Mouse (Mus musculus) erythroblast, embryonic 14.5 days (primary cell): ENCODE results near the gene Gm10134. TPM values are rescaled to one million over a fixed set of nuclear protein-coding genes. Genes with fewer than 3 reads are reported as not detected.

ENCODE experiments used
- H3K27me3 ChIP-seq: 2 replicates; pipeline ENCODE4 v1.6.1; 2012; ENCODE audit warnings: inconsistent platforms; ENCODE audit not compliant: control insufficient read depth
- H3K36me3 ChIP-seq: 2 replicates; pipeline ENCODE4 v1.6.1; 2012; ENCODE audit warnings: mild to moderate bottlenecking, inconsistent platforms; ENCODE audit not compliant: control insufficient read depth
- H3K4me1 ChIP-seq: 2 replicates; pipeline ENCODE4 v1.6.1; 2012; ENCODE audit warnings: inconsistent platforms; ENCODE audit not compliant: control insufficient read depth
- H3K4me3 ChIP-seq: replicated peaks from 2 replicates; pipeline ENCODE3; 2012; ENCODE audit warnings: moderate library complexity, mild to moderate bottlenecking, inconsistent platforms
- H3K9me3 ChIP-seq: 2 replicates; pipeline ENCODE4 v1.6.1; 2012; ENCODE audit warnings: low read length, inconsistent platforms, mixed read lengths; ENCODE audit not compliant: control insufficient read depth
- GATA1 ChIP-seq: IDR thresholded peaks from 2 replicates; pipeline ENCODE4 v1.6.1; 2012; ENCODE audit warnings: low read length, inconsistent platforms, mixed read lengths
- TAL1 ChIP-seq: IDR thresholded peaks from 3 replicates; pipeline ENCODE4 v1.6.1; 2012; ENCODE audit warnings: low read length, inconsistent platforms, mixed read lengths
- polyA plus RNA-seq: library from polyadenylated mRNA; stranded (reverse); fragments of >175 nt; gene quantifications from 2 replicates; pipeline ENCODE4 v1.2.3, GENCODE M21; 2012

The Gm10134 gene
- polyA plus RNA-seq, 1 experiment: not detected

GRCm38 (mm10) chr2:28521571-28522151 is 15.8 kb downstream of the Gm10134 start:
- H3K9me3 ChIP-seq: no peaks in the 10 kb centered on the region
- TF ChIP-seq TAL1: no peak
- no peak for TF ChIP-seq GATA1
- H3K4me3 ChIP-seq: no peak overlapping the region
- H3K36me3 ChIP-seq: no peaks in the 10 kb centered on the region
- H3K4me1 ChIP-seq: peaks cover 14% of the 10 kb centered on the region
- H3K27me3 ChIP-seq: no peaks in the 10 kb centered on the region

DNA sequence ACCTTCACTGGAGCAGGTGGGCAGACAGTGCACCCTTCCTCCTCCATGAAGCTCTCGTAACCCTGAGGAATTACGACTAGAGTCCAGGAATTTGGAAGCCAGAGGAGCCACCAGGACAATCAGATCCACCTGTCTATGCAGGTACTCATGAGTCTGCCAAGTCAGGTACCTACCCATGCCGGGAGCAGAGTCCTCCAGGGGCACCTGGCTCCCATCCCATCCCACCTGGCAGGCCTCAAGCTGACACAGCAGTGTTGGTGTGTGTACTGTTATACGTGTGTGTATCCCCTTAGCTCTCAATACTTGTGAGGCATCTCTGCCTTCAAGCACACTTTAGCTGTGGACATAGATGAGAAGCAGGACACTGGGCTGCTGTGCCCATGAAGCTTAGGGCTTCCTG is 16.3 kb downstream of the Gm10134 start:
- TF ChIP-seq GATA1 (no peak), TAL1 (no peak)
- Histone ChIP-seq H3K4me3 (no peak overlapping the region), H3K9me3 (no peaks in the 10 kb centered on the region), H3K36me3 (no peaks in the 10 kb centered on the region), H3K4me1 (peaks cover 14% of the 10 kb centered on the region), H3K27me3 (no peaks in the 10 kb centered on the region)

DNA sequence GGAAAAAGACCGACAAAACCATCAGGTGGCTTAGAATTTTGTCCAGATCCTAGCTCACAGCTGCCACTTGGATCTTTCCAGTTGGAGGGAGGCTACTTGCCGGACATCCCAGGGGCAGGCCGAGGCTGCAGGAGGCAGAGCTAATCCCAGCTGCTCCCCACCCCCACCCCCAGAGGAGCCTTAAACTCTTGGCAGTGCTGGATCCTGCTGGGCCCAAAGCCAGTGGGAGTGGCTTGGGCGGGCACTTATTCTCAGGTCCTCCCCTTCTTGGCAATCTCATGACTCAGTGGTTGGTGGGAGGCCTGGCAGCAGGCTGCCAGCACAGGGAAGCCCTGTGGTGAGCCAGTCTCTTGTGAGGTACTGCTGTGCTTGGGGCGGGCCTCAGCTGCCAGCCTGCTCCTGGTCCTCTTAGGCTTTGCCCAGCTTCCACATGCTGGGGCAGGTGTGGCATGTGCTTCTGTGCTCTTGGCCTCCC is 17.8 kb downstream of the Gm10134 start:
- Histone ChIP-seq H3K9me3 (no peaks in the 10 kb centered on the region), H3K4me3 (no peak overlapping the region), H3K36me3 (no peaks in the 10 kb centered on the region), H3K27me3 (no peaks in the 10 kb centered on the region), H3K4me1 (peaks cover 14% of the 10 kb centered on the region)
- TF ChIP-seq TAL1 (no peak), GATA1 (no peak)

- H3K4me1 ChIP-seq: peaks cover 14% of the 10 kb centered on the region
- no peaks in the 10 kb centered on the region for H3K27me3 ChIP-seq
- no peak overlapping the region for H3K4me3 ChIP-seq
- H3K9me3 ChIP-seq: no peaks in the 10 kb centered on the region
- TF ChIP-seq TAL1 (no peak), GATA1 (no peak)
- no peaks in the 10 kb centered on the region for H3K36me3 ChIP-seq
Measured at GRCm38 (mm10) chr2:28524406-28524805, 18.5 kb downstream of the Gm10134 start.

GRCm38 (mm10) chr2:28525219-28525942 is 19.5 kb downstream of the Gm10134 start:
- Histone ChIP-seq H3K4me1 (peaks cover 14% of the 10 kb centered on the region), H3K4me3 (no peak overlapping the region), H3K27me3 (no peaks in the 10 kb centered on the region), H3K9me3 (no peaks in the 10 kb centered on the region), H3K36me3 (no peaks in the 10 kb centered on the region)
- no peak for TF ChIP-seq TAL1
- no peak for TF ChIP-seq GATA1

DNA sequence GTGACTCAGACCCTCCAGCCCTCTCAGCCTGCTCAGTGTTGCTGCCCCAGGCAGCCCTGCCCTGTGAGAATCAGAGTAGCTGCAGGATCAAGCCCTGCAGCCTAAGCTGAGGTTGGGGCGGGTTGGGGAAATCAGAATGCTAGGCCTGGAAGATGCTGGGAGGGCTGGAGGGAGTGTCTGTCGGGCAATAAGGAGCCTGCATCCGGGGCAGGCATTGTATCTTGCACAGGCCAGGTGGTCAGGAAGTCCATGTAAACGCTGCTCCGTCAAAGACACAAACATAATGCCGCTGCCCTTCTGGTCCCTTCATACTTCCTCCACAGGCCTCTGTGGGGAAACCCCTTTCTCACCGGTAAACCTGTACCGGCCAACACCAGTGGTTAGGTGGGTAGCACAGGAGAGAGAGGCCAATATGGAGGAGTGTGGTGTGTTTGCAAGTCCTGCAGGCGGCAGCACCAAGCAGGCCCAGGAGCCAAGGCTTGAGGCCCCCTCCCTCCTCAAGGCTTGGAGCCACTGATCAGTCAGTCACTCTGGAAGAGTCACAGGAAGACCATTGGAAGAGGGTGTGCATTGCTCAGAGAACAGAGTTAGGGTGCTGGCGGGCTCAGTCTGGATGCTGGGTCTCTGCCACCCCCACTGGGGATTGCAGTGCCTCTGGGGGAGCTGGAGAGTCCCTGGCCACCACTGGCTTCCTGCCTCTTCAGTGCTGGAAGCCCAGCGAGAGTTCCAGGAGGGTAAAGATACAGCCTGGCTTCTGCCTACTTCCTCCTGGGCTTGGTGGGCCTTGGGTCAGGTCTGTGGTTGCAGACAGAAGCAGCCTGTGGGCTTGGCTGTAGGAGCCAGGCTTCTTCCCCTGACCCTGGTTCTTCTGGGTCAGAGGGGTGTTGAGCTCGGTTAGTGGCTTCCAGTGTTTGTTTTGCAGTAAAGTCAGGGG is 20.3 kb downstream of the Gm10134 start:
- H3K4me3 ChIP-seq: no peak overlapping the region
- TF ChIP-seq TAL1: no peak
- TF ChIP-seq GATA1: no peak
- no peaks in the 10 kb centered on the region for H3K27me3 ChIP-seq
- H3K9me3 ChIP-seq: no peaks in the 10 kb centered on the region
- H3K4me1 ChIP-seq: peaks cover 14% of the 10 kb centered on the region
- no peaks in the 10 kb centered on the region for H3K36me3 ChIP-seq

DNA sequence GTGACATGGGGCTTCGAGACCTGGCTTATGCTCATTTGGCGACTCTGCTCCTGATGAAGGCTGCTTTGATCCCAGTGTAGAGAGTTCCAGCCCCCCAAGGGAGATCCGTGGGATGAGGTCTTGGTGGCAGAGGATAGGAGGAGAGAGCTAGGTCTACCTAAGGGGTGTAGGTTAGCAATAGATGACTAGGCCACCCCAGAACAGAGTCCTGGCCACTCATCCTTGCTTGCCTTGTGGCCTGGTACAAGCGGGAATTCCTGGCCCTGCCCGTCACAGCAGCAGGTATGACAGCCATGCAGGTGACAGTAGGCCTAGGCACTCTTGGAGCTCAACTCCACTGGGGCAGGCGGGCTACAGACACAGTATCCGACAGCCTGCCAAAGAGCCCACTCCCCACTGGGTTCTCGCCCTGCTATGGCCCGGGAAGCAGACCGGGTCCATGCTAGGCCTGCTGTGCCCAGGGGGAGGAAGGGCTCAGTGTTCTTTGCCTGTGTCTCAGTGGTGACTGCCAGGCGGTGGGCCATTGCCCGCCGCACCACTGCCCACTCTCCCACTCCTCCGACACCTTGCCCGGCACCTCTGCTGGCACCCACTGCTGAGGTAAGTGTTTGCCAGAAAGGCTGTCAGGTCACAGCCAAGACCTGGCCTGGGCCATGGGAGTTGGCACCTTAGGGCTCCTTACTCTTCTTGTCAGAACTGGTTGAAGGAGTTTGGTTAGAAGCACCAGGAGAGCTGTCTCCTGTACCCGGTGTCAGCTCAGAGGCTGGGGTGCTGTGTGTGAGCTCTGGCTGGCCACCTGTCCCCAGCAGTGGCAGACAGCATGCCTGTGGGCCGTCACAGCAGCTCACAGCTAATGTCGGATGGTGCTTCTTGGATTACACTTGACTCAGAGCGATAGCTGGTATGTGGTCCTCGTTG is 21.8 kb downstream of the Gm10134 start:
- Histone ChIP-seq H3K4me1 (peaks cover 14% of the 10 kb centered on the region), H3K27me3 (no peaks in the 10 kb centered on the region; the same call in 1 of the 2 replicates), H3K36me3 (no peaks in the 10 kb centered on the region), H3K4me3 (no peak overlapping the region), H3K9me3 (no peaks in the 10 kb centered on the region)
- no peak for TF ChIP-seq TAL1
- no peak for TF ChIP-seq GATA1

- Histone ChIP-seq H3K9me3 (no peaks in the 10 kb centered on the region), H3K4me1 (peaks cover 17% of the 10 kb centered on the region), H3K4me3 (no peak overlapping the region), H3K36me3 (no peaks in the 10 kb centered on the region), H3K27me3 (peaks cover 4% of the 10 kb centered on the region)
- TF ChIP-seq GATA1 (no peak), TAL1 (no peak)
Measured at GRCm38 (mm10) chr2:28528354-28528730, 22.4 kb downstream of the Gm10134 start.
